Mouse (Mus musculus) small intestine, adult 2 months (tissue): ENCODE measurements around the gene Add2.

ENCODE experiments used
- CTCF ChIP-seq: fragments of 200-500 bp; IDR thresholded peaks from 2 replicates; pipeline ENCODE4 v1.5.1; 2012; ENCODE audit warnings: low read depth, mild to moderate bottlenecking, control low read depth, inconsistent platforms, low read length, moderate library complexity, mixed read lengths; ENCODE audit not compliant: insufficient replicate concordance, insufficient read length; ENCODE audit errors: extremely low read depth
- POLR2A ChIP-seq: fragments of 200-500 bp; IDR thresholded peaks from 2 replicates; pipeline ENCODE4 v1.6.1; 2012; ENCODE audit warnings: low read depth, mild to moderate bottlenecking, control low read depth, inconsistent platforms, low read length, moderate library complexity

DNA sequence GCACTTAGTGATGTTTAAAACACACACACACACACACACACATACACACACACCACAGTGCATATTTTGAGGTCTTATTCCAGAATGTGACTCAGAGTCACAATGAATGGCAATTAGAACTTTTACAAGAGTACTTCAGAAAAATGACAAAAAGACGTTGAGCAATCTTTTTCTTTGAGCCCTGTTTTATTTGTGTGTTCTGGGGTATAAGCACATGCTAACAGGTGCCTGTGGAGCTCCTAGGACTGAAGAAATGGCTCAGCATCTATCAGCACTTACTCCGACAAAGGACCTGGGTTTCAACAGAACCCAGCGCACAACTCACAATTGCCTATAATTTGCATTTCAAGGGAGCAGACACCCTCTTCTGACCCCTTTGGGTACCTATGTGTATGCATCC is 135.5 kb downstream of the Add2 start:
- TF ChIP-seq CTCF = no peak
- TF ChIP-seq POLR2A = no peak
